Mouse (Mus musculus): ENCODE data around the gene Hapln4. TPM values are rescaled to one million over a fixed set of nuclear protein-coding genes. Genes with fewer than 3 reads are reported as not detected.

Gene Hapln4
- polyA plus RNA-seq, 1 experiment: 0.31 TPM

DNA sequence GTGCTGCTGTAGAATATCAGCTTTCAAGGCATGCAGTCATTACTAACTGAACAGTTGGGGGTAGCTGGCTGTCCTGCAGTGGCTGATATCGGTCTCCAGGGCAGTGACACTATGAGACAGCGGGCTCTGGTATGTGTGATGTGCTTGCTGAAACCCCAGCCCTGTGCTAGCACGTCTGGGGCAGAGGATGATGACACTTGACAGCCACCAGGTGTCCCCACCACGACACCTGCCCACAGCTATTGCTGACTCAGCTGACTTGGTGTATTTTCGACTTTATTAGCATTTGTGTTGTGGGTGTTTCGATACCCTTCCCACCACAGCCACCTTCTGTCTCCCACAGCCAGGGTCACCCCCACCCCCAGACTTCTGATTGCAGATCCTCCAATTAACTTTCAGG lies 21.2 kb downstream of the Hapln4 start:
- Histone ChIP-seq H3K4me3 (ENCODE audit: control insufficient read depth, low read depth, low read length) (no peak overlapping the region), H3K27ac (ENCODE audit: control insufficient read depth, insufficient read depth, low read depth, low read length) (no peak overlapping the region), H3K36me3 (ENCODE audit: control insufficient read depth, insufficient read depth, low read length) (no peaks in the 10 kb centered on the region), H3K27me3 (ENCODE audit: control insufficient read depth, insufficient read depth, low read length) (no peaks in the 10 kb centered on the region), H3K4me1 (ENCODE audit: control insufficient read depth, insufficient read depth, low read length) (no peaks in the 10 kb centered on the region)
- TF ChIP-seq CTCF (IDR thresholded peaks at IDR 0.05; ENCODE audit: control insufficient read depth, insufficient read depth, insufficient replicate concordance, low read depth, low read length) (peak; percentile 43; the same call in 1 of the 2 replicates), POLR2A (IDR thresholded peaks at IDR 0.05; ENCODE audit: control insufficient read depth, low read depth, low read length) (no peak)

DNA sequence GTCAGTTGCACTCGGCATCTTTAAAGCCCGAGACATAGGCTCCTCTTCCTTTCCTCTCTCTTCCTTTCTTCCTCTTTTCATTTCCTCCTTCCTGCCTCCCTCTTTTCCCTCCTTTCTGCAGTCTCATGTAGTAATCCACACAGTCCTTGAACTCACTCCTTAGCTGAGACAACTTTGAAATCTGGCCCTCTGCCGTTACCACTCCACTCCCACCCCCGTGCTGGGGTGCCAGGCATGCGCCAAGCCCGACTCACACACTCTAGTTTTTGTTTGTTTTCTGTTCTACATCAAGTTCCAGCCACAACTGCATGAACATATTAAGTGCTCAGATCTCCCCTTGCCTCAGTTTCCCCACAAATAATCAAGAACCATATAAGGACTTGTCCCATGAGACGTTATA lies 21.7 kb downstream of the Hapln4 start:
- TF ChIP-seq POLR2A (IDR thresholded peaks at IDR 0.05; ENCODE audit: control insufficient read depth, low read depth, low read length): no peak
- no peak for TF ChIP-seq CTCF (IDR thresholded peaks at IDR 0.05; ENCODE audit: control insufficient read depth, insufficient read depth, insufficient replicate concordance, low read depth, low read length)
- Histone ChIP-seq H3K4me3 (ENCODE audit: control insufficient read depth, low read depth, low read length) (no peak overlapping the region), H3K36me3 (ENCODE audit: control insufficient read depth, insufficient read depth, low read length) (no peaks in the 10 kb centered on the region), H3K27me3 (ENCODE audit: control insufficient read depth, insufficient read depth, low read length) (no peaks in the 10 kb centered on the region), H3K4me1 (ENCODE audit: control insufficient read depth, insufficient read depth, low read length) (no peaks in the 10 kb centered on the region), H3K27ac (ENCODE audit: control insufficient read depth, insufficient read depth, low read depth, low read length) (no peak overlapping the region)

DNA sequence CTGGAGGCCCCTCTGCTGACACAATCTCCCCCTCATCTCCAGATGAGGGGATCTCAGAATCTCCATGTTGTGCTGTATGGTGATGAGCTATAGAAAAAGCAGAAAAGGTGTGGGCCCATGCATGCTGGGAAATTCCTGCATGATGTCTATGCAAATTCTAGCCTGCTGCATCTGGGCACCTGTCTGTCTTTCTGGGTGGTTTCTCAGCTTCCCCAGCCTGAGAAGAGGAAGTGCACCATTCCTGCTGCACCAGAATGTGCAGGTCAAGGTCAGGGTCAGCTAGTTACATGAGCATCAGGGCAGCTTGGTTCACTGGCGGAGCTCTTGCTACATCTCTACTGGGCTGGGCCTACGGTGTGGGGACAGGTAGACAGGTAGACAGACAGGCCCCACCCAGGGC lies 27.2 kb downstream of the Hapln4 start:
- H3K27ac ChIP-seq (ENCODE audit: control insufficient read depth, insufficient read depth, low read depth, low read length): no peak overlapping the region
- TF ChIP-seq POLR2A (IDR thresholded peaks at IDR 0.05; ENCODE audit: control insufficient read depth, low read depth, low read length) (no peak), CTCF (IDR thresholded peaks at IDR 0.05; ENCODE audit: control insufficient read depth, insufficient read depth, insufficient replicate concordance, low read depth, low read length) (no peak)
- no peak overlapping the region; the same call in 1 of the 2 replicates for H3K4me3 ChIP-seq (ENCODE audit: control insufficient read depth, low read depth, low read length)
- no peaks in the 10 kb centered on the region; the same call in 1 of the 2 replicates for H3K27me3 ChIP-seq (ENCODE audit: control insufficient read depth, insufficient read depth, low read length)
- peaks cover 13% of the 10 kb centered on the region for H3K4me1 ChIP-seq (ENCODE audit: control insufficient read depth, insufficient read depth, low read length)
- H3K36me3 ChIP-seq (ENCODE audit: control insufficient read depth, insufficient read depth, low read length): no peaks in the 10 kb centered on the region

DNA sequence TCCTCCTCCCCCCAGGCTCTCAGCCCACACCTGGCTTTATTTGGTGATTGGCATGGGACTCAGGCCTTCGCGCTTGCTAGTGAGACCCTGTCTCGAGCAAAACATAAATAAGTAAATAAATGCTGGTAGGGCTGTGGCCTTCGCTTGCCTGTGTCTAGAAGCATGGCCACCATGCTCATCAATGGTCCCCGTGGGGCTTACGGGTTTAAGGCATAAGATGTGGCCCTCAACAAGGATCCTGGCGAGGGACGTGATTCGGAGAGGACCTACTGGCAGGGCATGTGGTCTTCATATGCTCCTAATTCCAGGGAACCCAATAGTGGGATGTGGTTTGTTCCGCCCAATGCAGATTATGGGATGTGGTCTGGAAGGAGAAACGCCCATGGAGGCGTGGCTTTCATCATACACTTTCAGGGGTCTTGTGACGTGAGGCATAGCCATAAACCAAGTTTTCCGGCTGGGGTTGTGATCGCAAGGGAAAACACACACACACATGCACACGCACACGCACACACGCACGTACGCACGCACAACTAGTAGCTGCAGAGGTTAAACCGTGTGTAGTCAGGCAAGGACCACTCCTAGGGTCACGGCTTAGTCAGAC lies 28.0 kb downstream of the Hapln4 start:
- no peaks in the 10 kb centered on the region for H3K36me3 ChIP-seq (ENCODE audit: control insufficient read depth, insufficient read depth, low read length)
- TF ChIP-seq POLR2A (IDR thresholded peaks at IDR 0.05; ENCODE audit: control insufficient read depth, low read depth, low read length) (peak; percentile 41; the same call in 1 of the 2 replicates), CTCF (IDR thresholded peaks at IDR 0.05; ENCODE audit: control insufficient read depth, insufficient read depth, insufficient replicate concordance, low read depth, low read length) (no peak)

DNA sequence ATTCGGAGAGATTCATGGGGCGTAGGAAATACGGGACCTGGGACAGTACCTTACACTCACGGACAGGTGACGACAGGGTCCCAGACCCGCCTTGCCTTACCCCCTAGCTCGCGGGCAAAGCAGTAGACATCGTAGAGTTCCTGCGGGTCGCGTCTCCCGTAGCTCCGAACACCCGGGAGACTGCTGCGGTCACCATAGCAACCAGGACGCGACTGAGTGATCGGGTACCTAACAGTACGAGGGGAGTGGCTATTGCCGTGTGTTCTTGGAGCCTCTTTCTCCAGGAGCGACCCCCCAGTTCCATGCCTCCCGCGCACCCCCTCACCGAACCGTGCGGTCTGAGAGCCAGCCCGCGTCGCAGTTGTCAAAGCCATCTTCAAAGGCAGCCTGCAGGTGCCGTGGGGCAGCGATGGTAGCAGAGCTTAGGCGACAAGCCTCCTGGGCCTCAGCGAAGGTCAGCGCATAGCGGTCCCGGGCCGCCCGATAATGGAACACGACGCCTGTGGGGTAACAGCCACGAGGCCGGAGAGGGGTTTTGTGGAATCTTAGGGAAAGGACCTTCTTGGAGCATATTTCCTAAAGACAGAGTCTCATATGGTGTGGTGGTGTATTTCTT lies 29.3 kb downstream of the Hapln4 start:
- Histone ChIP-seq H3K4me3 (ENCODE audit: control insufficient read depth, low read depth, low read length) (peak overlapping the region; percentile 83), H3K27me3 (ENCODE audit: control insufficient read depth, insufficient read depth, low read length) (no peaks in the 10 kb centered on the region; the same call in 1 of the 2 replicates), H3K36me3 (ENCODE audit: control insufficient read depth, insufficient read depth, low read length) (no peaks in the 10 kb centered on the region), H3K4me1 (ENCODE audit: control insufficient read depth, insufficient read depth, low read length) (peaks cover 13% of the 10 kb centered on the region), H3K27ac (ENCODE audit: control insufficient read depth, insufficient read depth, low read depth, low read length) (no peak overlapping the region)
- TF ChIP-seq POLR2A (IDR thresholded peaks at IDR 0.05; ENCODE audit: control insufficient read depth, low read depth, low read length): no peak
- TF ChIP-seq CTCF (IDR thresholded peaks at IDR 0.05; ENCODE audit: control insufficient read depth, insufficient read depth, insufficient replicate concordance, low read depth, low read length): no peak

More for the DNA sequence above, 28.0 kb downstream of the Hapln4 start:
- Histone ChIP-seq H3K27me3 (ENCODE audit: control insufficient read depth, insufficient read depth, low read length) (no peaks in the 10 kb centered on the region; the same call in 1 of the 2 replicates), H3K27ac (ENCODE audit: control insufficient read depth, insufficient read depth, low read depth, low read length) (no peak overlapping the region), H3K4me3 (ENCODE audit: control insufficient read depth, low read depth, low read length) (peak overlapping the region; percentile 83), H3K4me1 (ENCODE audit: control insufficient read depth, insufficient read depth, low read length) (peaks cover 13% of the 10 kb centered on the region)

DNA sequence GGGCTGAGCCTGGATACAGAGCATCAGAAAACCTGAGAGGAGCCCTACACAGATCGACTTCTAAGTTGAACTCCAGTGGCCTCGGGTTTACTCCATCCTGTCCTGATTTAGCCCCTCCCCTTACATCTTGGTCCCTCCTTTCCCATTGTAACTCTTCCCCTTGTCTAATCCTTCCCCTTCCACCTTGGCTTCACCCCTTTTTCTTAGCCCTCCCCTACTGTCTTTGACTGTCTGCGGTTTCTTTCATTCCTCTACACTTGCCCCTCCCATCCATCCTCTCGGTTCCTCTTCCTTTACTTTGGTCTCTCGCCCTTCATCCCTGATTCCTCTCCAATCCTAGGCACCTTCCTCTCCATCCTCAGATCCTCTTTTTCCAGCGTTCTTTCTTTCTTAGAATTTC lies 31.2 kb downstream of the Hapln4 start:
- no peak for TF ChIP-seq CTCF (IDR thresholded peaks at IDR 0.05; ENCODE audit: control insufficient read depth, insufficient read depth, insufficient replicate concordance, low read depth, low read length)
- TF ChIP-seq POLR2A (IDR thresholded peaks at IDR 0.05; ENCODE audit: control insufficient read depth, low read depth, low read length): no peak
- Histone ChIP-seq H3K27me3 (ENCODE audit: control insufficient read depth, insufficient read depth, low read length) (no peaks in the 10 kb centered on the region; the same call in 1 of the 2 replicates), H3K4me1 (ENCODE audit: control insufficient read depth, insufficient read depth, low read length) (peaks cover 13% of the 10 kb centered on the region)

DNA sequence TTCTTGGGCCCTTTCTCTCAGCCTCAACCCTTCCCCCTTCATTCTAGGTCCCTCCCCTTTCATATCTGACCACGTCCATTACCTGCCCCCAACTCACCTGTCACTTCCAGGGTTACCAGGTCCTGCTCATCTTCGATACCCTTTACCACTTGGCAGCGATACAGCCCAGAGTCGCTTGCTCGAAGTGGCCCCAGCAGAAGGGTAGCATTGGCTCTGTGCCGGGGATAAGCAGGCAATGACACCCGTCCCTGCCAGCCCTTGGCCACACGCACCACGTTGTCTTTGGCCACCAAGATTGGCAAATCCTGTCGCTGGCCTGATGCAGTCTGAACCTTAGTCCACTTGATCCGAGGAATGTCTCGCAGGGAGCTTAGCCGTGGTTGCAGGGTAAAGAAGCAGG lies 31.6 kb downstream of the Hapln4 start:
- Histone ChIP-seq H3K27ac (ENCODE audit: control insufficient read depth, insufficient read depth, low read depth, low read length) (no peak overlapping the region), H3K4me3 (ENCODE audit: control insufficient read depth, low read depth, low read length) (no peak overlapping the region), H3K36me3 (ENCODE audit: control insufficient read depth, insufficient read depth, low read length) (no peaks in the 10 kb centered on the region), H3K27me3 (ENCODE audit: control insufficient read depth, insufficient read depth, low read length) (no peaks in the 10 kb centered on the region; the same call in 1 of the 2 replicates), H3K4me1 (ENCODE audit: control insufficient read depth, insufficient read depth, low read length) (peaks cover 13% of the 10 kb centered on the region)
- no peak for TF ChIP-seq POLR2A (IDR thresholded peaks at IDR 0.05; ENCODE audit: control insufficient read depth, low read depth, low read length)
- no peak for TF ChIP-seq CTCF (IDR thresholded peaks at IDR 0.05; ENCODE audit: control insufficient read depth, insufficient read depth, insufficient replicate concordance, low read depth, low read length)

More for the DNA sequence above, 31.2 kb downstream of the Hapln4 start:
- H3K4me3 ChIP-seq (ENCODE audit: control insufficient read depth, low read depth, low read length): no peak overlapping the region
- H3K36me3 ChIP-seq (ENCODE audit: control insufficient read depth, insufficient read depth, low read length): no peaks in the 10 kb centered on the region
- H3K27ac ChIP-seq (ENCODE audit: control insufficient read depth, insufficient read depth, low read depth, low read length): no peak overlapping the region
